Mouse (Mus musculus) lung, adult 2 months (tissue): ENCODE data around the gene Pdf.

Source experiments
- CTCF ChIP-seq: fragments of 200-500 bp; IDR thresholded peaks from 2 replicates; pipeline ENCODE4 v1.5.1; 2011; ENCODE audit warnings: mild to moderate bottlenecking, low read length, control low read depth; ENCODE audit not compliant: insufficient read depth
- POLR2A ChIP-seq: fragments of 200-500 bp; IDR thresholded peaks from 2 replicates; pipeline ENCODE4 v1.6.1; 2011; ENCODE audit warnings: low read depth, mild to moderate bottlenecking, control low read depth, low read length, borderline replicate concordance; ENCODE audit errors: extremely low read depth

- no peak for TF ChIP-seq CTCF
- TF ChIP-seq POLR2A: no peak
Observed at GRCm38 (mm10) chr8:107031577-107032090, 16.8 kb downstream of the Pdf start.
